Mouse (Mus musculus) liver, adult 2 months (tissue): Measurements from ENCODE around the gene Pgap1.

Experiments used
- CTCF ChIP-seq: fragments of 200-500 bp; IDR thresholded peaks from 2 replicates; pipeline ENCODE4 v1.5.1; 2011; ENCODE audit warnings: low read depth, low read length, control low read depth
- POLR2A ChIP-seq: fragments of 200-500 bp; IDR thresholded peaks from 2 replicates; pipeline ENCODE4 v1.6.1; 2011; ENCODE audit warnings: low read length, control low read depth; ENCODE audit not compliant: insufficient read depth; ENCODE audit errors: extremely low read depth

DNA sequence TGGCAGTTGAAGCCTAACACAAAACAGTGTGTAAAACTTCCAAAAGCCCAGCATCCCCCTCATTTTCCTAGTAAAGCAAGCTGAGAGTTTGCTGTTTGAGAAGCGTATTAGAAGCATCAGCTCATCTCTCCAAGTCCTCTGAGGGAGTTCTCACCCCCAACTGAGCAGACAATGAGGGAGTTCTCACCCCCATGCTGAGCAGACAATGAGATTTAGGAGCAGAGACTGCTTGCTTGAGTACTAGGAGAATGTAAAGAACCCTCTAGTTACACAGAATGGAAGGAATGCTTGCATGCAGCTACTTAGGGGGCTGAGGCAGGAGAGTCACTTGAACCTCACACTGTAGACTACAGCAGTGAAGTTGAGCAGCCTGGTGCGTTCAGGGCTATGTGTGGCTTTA is 59.0 kb downstream of the Pgap1 start:
- TF ChIP-seq CTCF (no peak), POLR2A (no peak)
